Mouse (Mus musculus) olfactory bulb, adult 2 months (tissue): ENCODE results near the gene Fhit.

Experiments used
- CTCF ChIP-seq: fragments of 200-500 bp; IDR thresholded peaks from 2 replicates; pipeline ENCODE4 v1.5.1; 2012; ENCODE audit warnings: low read depth, mild to moderate bottlenecking, low read length, moderate library complexity; ENCODE audit not compliant: insufficient read depth
- POLR2A ChIP-seq: fragments of 200-500 bp; IDR thresholded peaks from 2 replicates; pipeline ENCODE4 v1.6.1; 2012; ENCODE audit warnings: mild to moderate bottlenecking, low read depth, low read length, moderate library complexity; ENCODE audit not compliant: insufficient read depth

DNA sequence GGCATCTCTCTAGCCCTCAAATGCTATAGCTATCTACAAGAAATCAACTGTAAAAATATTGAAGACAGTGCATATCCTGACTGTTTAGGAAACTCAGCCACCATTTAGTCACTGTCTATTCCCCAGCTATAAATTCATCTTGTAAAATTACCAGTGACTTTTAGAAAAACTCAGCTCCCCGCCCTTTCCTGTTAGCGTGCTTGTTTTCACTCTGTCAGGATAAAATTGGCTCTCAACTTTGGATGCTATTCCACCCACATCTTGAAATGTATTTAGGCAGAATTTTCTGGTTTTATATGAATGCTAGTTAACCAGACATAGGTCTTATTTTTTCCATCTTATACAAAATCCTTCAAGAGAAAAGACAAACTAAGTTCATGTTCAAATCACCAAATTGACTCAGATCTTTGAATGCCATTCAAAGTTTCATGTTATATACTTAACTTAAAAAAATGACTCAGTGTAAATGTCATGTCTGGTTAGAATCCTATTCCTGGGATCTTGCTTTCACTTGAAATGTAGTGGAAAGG, 530.9 kb downstream of the Fhit start:
- TF ChIP-seq CTCF (no peak), POLR2A (no peak)
